Mouse (Mus musculus) embryonic facial prominence, embryonic 11.5 days (tissue): ENCODE data around the gene Kcns1. TPM values are rescaled to one million over a fixed set of nuclear protein-coding genes. Genes with fewer than 3 reads are reported as not detected.

ENCODE experiments used
- ATAC-seq: fragments of 200-750 bp; cut with Nextera tagmentation; replicated peaks from 2 replicates; pipeline ENCODE4 v1.8.0; 2017; ENCODE audit warnings: low read depth; ENCODE audit not compliant: insufficient number of reproducible peaks, low FRiP score, low TSS enrichment
- DNase-seq: peaks from one replicate; pipeline ENCODE4 v3.0.0-alpha.2; 2015; ENCODE audit warnings: low spot score
- H3K27ac ChIP-seq: fragments of 300-500 bp; sonication (generic); replicated peaks from 2 replicates; pipeline ENCODE4 v1.5.1; 2014; ENCODE audit warnings: mild to moderate bottlenecking, low read depth, low read length, control low read depth
- H3K27me3 ChIP-seq: fragments of 300-500 bp; sonication (generic); 2 replicates; pipeline ENCODE4 v1.6.1; 2014; ENCODE audit warnings: mild to moderate bottlenecking, low read length, moderate library complexity, mixed read lengths; ENCODE audit not compliant: control insufficient read depth, insufficient read depth
- H3K36me3 ChIP-seq: fragments of 300-500 bp; sonication (generic); replicated peaks from 2 replicates; pipeline ENCODE4 v1.6.1; 2014; ENCODE audit warnings: low read depth, mild to moderate bottlenecking, low read length, moderate library complexity, mixed read lengths; ENCODE audit not compliant: control insufficient read depth, insufficient read depth
- H3K4me1 ChIP-seq: fragments of 300-500 bp; sonication (generic); 2 replicates; pipeline ENCODE4 v1.6.1; 2014; ENCODE audit warnings: low read length, mixed read lengths; ENCODE audit not compliant: control insufficient read depth, insufficient read depth
- H3K4me2 ChIP-seq: fragments of 300-500 bp; sonication (generic); 2 replicates; pipeline ENCODE4 v1.6.1; 2014; ENCODE audit warnings: low read depth, mild to moderate bottlenecking, control low read depth, low read length, moderate library complexity
- H3K4me3 ChIP-seq: fragments of 300-500 bp; sonication (generic); 2 replicates; pipeline ENCODE4 v1.5.1; 2014; ENCODE audit warnings: low read depth, low read length, control low read depth
- H3K9ac ChIP-seq: fragments of 300-500 bp; sonication (generic); replicated peaks from 2 replicates; pipeline ENCODE4 v1.6.1; 2014; ENCODE audit warnings: mild to moderate bottlenecking, control low read depth, low read length
- H3K9me3 ChIP-seq: fragments of 300-500 bp; sonication (generic); replicated peaks from 2 replicates; pipeline ENCODE4 v1.6.1; 2016; ENCODE audit warnings: mild to moderate bottlenecking, low read length, inconsistent platforms, mixed read lengths; ENCODE audit not compliant: control insufficient read depth
- WGBS: fragments of 180-500 bp; shearing (Covaris S2); extraction: QIAGEN DNeasy Blood & Tissue Kit; methylation state at CpG from one replicate; pipeline ENCODE4 v1.1.7; 2014; 5-methylcytosine and 5-hydroxymethylcytosine counted together
- polyA plus RNA-seq: library from polyadenylated mRNA; unstranded; fragments of >200 nt; fragmentation: Nextera tagmentation; extraction: Ambion mirVana; gene quantifications from 2 replicates; pipeline ENCODE4 v1.2.1, GENCODE M21; 2014

Kcns1 gene
- polyA plus RNA-seq, 1 experiment from 2014 or later: 0.07 TPM

DNA sequence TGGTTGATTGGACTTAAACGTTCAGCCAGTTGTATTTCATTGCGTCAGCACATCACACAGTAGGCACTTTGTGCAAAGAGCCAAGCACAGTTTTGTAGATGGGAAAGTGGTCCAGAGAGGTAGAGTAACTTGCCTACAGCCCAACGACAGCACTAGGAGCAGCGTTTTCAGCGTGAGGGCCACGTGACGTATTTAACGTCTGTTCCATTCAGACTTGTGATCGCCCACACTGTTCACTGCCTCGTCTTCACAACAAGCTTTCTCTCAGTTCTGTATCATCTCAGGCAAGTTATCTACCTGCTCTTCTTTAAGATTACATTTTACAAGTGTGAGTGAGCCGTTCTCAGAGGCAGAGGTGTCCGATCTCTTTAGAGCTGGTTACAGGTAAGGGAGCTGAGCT, 24.4 kb downstream of the Kcns1 start:
- H3K4me1 ChIP-seq: no peaks in the 10 kb centered on the region
- H3K27ac ChIP-seq: no peak overlapping the region
- no peak overlapping the region for H3K4me2 ChIP-seq
- H3K9ac ChIP-seq: no peak overlapping the region
- no peaks in the 10 kb centered on the region for H3K27me3 ChIP-seq
- ATAC-seq: no peak
- DNase-seq: no peak
- 95% methylated on average over 12 of the region's 12 CpGs for WGBS
- no peak overlapping the region for H3K4me3 ChIP-seq
- H3K9me3 ChIP-seq: no peaks in the 10 kb centered on the region
- H3K36me3 ChIP-seq: no peaks in the 10 kb centered on the region

DNA sequence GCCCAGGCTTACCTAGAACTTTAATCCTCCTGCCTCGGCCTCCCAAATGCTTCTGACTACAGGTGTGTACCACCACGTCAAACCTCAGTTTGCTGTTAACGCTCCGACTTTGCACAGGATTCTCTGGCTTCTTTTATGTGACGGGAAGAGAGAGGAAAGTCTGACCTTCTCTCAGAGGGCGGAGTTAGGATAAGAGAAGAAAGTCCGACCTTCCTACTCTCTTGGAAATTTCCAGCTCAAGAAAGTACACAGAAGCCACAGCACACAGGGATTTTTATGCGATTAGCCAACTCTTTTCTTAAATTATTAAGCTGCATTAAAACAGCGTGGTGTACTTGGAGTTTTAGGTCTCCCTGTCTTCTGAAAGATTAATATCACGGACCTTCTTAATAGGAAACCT, 26.4 kb downstream of the Kcns1 start:
- Histone ChIP-seq H3K4me3 (no peak overlapping the region), H3K9ac (no peak overlapping the region), H3K4me1 (no peaks in the 10 kb centered on the region), H3K27ac (no peak overlapping the region), H3K27me3 (no peaks in the 10 kb centered on the region), H3K4me2 (no peak overlapping the region), H3K36me3 (no peaks in the 10 kb centered on the region), H3K9me3 (no peaks in the 10 kb centered on the region)
- DNase-seq (no peak), ATAC-seq (no peak)
- WGBS: 81% methylated on average over 10 of the region's 10 CpGs

DNA sequence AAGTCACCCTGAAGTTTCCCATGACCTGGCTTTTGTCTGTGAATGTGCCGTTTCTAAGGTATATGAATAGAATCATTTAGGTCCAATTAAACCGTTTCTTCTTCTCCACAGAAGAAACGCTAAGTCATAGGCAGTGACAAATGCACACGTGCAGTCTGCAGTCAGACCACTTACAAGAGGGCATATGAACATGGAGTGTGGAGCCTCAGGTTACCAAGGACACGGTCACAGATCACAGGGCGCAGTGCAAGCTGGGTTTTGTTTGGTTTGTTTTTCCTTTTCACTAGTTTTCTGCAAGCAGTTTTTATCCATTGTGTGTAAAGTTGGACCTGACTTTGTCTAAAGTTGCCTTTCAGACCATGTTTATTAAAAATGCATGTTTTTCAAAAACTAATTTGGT, 26.9 kb downstream of the Kcns1 start:
- Histone ChIP-seq H3K4me2 (no peak overlapping the region), H3K4me3 (no peak overlapping the region), H3K9ac (no peak overlapping the region), H3K27me3 (no peaks in the 10 kb centered on the region), H3K27ac (no peak overlapping the region), H3K9me3 (no peaks in the 10 kb centered on the region), H3K4me1 (no peaks in the 10 kb centered on the region), H3K36me3 (no peaks in the 10 kb centered on the region)
- 77% methylated on average over 6 of the region's 6 CpGs for WGBS
- DNase-seq (no peak), ATAC-seq (no peak)

DNA sequence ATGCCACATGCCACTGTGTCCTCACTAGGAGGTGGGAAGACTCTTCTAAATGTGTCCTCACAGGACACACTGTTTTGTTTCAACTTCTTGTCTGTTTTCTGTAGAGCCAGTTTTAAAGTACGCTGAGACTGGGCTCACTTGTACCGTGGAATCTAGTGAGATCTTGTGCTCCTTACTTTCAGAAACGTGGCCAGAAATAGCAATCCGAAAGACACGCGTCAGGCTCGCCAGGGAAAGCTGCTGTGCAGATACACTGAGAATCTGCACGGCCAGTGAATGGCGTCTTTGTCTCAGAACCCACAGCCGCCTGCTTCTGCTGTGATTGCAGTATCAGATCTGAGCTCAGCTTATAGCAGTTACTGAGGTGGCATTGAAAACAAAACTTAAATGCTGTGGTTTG, 28.9 kb downstream of the Kcns1 start:
- Histone ChIP-seq H3K27me3 (no peaks in the 10 kb centered on the region), H3K4me2 (no peak overlapping the region), H3K27ac (peak overlapping the region; percentile 57), H3K36me3 (no peaks in the 10 kb centered on the region), H3K9me3 (no peaks in the 10 kb centered on the region), H3K9ac (no peak overlapping the region; the same call in 1 of the 2 replicates), H3K4me3 (no peak overlapping the region), H3K4me1 (no peaks in the 10 kb centered on the region)
- 33% methylated on average over 10 of the region's 10 CpGs for WGBS
- ATAC-seq: no peak
- DNase-seq: peak; percentile 47

DNA sequence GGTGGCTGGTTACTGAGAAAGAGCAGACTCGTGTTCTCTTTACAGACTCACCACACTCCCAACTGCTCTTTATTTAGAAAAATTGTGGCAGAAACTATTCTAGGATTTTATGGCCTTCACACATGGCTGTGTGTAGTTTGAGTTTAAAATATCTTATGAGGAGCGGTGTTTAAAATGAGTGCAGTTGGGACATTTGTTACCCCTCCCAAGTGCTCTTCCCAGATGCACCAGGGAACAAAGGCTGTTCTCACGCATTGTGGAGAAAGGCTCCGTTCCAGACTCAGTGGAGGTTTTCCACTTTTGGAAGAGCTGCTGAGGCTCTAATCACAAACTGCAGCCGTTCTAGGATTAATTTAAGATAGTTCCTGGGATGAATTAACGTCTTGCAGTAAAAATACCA, 33.2 kb downstream of the Kcns1 start:
- Histone ChIP-seq H3K4me1 (no peaks in the 10 kb centered on the region), H3K4me3 (no peak overlapping the region), H3K9ac (no peak overlapping the region), H3K4me2 (no peak overlapping the region), H3K27ac (no peak overlapping the region), H3K27me3 (no peaks in the 10 kb centered on the region), H3K9me3 (no peaks in the 10 kb centered on the region), H3K36me3 (no peaks in the 10 kb centered on the region)
- DNase-seq: no peak
- no peak for ATAC-seq
- WGBS: 69% methylated on average over 6 of the region's 6 CpGs

DNA sequence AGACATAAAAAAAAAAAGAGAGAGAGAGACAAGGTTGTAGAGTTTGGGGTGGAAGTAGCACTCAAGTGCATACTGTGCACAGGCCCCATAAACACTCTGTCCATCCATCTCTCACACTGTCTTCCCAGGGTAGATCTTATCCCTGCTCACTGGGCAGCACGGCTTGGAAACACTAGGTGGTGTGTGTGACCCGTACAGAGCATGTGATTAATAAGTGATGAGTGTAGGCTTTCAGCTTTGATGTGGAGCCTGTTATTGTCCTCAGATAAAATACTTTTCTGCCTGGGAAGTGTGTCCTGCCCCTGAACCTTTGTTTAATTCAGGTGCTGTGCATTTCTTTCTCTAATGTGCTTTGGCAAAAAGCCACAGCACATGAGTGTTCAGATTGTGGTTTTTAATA, 34.5 kb downstream of the Kcns1 start:
- Histone ChIP-seq H3K27ac (no peak overlapping the region), H3K27me3 (no peaks in the 10 kb centered on the region), H3K9me3 (no peaks in the 10 kb centered on the region), H3K9ac (no peak overlapping the region), H3K4me2 (no peak overlapping the region), H3K4me1 (no peaks in the 10 kb centered on the region), H3K4me3 (no peak overlapping the region), H3K36me3 (no peaks in the 10 kb centered on the region)
- no peak for DNase-seq
- WGBS: 60% methylated on average over 2 of the region's 2 CpGs
- no peak; the same call in 1 of the 2 replicates for ATAC-seq

DNA sequence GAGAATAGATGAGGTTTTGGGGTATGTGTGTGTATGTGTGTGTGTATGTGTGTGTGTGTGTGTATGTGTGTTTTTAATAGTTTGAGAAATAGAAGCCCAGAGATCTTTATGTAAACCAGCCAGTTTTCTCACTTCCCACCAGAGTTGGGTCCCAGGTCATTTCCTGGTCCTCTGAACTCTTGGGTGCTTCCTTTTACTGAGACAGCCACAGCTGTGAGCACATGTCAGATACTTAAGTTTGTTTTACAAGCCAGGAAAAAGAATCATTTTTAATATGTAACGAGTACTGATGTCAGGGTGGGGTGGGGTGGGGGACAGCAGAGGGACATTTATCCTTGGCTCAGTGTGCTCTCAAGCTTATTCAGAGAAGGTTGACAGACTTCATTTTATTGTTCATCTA, 35.5 kb downstream of the Kcns1 start:
- H3K4me2 ChIP-seq: no peak overlapping the region
- ATAC-seq (no peak), DNase-seq (no peak)
- H3K36me3 ChIP-seq: no peaks in the 10 kb centered on the region
- H3K9me3 ChIP-seq: no peaks in the 10 kb centered on the region
- H3K4me3 ChIP-seq: no peak overlapping the region
- WGBS: 85% methylated on average over 1 of the region's 1 CpGs
- no peaks in the 10 kb centered on the region for H3K4me1 ChIP-seq
- H3K9ac ChIP-seq: no peak overlapping the region
- no peaks in the 10 kb centered on the region for H3K27me3 ChIP-seq
- H3K27ac ChIP-seq: no peak overlapping the region

DNA sequence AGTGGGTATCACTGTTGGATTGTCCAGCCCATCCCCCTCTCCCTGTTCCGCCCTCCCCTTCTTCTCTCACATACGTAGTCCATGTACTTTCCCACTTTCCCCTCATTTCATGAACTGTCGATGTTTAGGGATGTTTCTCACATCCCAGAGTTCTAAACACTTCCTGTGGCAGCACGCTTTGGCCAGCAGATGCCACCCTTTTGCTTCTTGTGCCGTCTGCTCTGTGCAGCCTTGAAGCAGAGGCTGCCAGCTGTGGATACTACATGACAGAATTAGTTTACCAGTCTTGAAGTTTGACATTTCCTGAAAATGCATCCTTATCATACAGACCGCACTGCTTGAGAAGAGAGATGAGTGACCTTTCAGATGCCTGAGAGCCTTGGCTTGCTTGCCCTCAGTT, 36.4 kb downstream of the Kcns1 start:
- H3K9ac ChIP-seq: no peak overlapping the region
- H3K4me2 ChIP-seq: no peak overlapping the region
- no peaks in the 10 kb centered on the region for H3K27me3 ChIP-seq
- WGBS: 74% methylated on average over 6 of the region's 6 CpGs
- no peak for ATAC-seq
- DNase-seq: peak; percentile 23
- H3K4me1 ChIP-seq: no peaks in the 10 kb centered on the region
- H3K9me3 ChIP-seq: no peaks in the 10 kb centered on the region
- H3K4me3 ChIP-seq: no peak overlapping the region
- no peak overlapping the region for H3K27ac ChIP-seq
- H3K36me3 ChIP-seq: no peaks in the 10 kb centered on the region
